Mouse (Mus musculus): Measurements from ENCODE around the gene Gm20388.

Gm20388 gene

DNA sequence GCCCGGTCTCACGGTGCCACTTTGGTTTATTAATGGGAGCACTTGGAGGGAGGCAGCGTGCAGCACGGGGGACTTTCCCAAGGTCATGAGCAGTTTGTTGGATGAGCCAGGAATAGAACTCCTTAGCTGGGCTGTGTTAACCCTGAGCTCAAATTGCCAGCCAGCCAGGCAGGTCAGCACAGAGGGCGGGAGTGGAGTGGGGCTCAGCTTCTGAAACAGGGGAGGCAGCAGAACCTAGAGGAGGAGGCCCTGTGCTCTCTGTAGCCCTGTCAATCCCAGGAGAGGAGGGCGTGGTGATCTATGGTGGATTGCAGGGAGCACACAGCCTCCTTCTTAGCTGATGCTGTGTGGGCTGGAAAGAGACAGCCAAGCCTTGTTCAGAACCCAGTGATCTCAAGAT lies 615.2 kb downstream of the Gm20388 start:
- no peak for DNase-seq (ENCODE audit: extremely low read depth, insufficient read length, low spot score)

DNA sequence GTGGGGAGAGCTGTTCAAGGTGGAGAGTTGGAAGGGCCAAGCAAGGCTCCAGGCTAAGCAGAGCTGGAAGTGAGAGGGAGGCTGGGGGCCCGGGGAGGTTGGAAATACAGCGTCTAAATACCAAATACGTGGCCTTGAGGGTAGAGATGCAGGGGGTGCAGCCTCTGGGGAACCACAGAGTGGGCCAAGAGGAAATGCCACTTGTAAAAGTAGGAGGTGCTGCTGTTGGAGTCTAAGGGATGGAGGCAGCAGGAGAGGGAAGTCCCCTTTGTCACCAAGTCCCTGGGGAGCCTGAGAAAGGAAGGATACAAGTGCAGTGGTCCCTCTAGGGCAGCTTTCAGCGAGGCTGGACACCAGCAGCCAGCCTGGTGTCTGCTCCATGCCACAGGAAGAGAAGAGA lies 615.9 kb downstream of the Gm20388 start:
- DNase-seq (ENCODE audit: extremely low read depth, insufficient read length, low spot score): no peak

DNA sequence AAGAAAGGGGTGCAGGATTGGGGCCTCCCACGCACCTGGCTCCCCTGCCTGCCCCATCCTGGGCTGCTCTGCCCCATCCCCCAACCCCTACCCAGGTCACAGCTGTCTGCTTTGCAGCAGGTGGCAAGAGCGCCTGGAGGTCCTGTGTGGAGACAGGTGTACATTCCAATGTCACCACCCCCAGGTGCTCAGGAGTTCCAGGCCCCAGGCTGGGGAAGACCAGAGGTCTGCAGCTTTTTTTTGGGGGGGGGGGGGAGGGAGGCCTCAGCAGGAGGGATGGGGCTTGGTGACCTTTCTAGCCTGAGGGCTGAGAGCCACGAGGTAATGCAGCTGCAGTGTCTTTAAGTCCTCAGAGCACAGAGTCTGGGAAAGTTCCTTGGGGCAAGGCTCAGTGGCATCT lies 617.7 kb downstream of the Gm20388 start:
- no peak for DNase-seq (ENCODE audit: extremely low read depth, insufficient read length, low spot score)

DNA sequence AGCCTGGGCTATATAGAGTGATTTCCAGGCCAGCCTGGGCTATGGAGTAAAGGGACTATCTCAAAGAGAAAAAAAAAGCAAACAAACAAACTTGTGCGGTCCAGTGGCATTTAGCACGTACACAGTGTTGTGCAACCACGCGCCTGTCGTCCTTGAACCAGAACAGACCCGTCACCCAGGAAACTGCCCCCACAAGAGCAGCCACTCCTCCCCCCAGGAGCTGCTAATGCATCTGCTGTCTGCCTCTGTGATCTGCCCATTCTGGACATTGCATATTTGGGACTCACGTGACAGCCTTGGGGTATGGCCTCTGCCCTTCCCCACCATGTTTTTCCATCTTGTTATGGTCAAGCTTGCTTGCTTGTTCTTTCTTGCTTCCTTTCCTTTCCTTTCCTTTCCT lies 618.6 kb downstream of the Gm20388 start:
- DNase-seq (ENCODE audit: extremely low read depth, insufficient read length, low spot score): no peak

DNA sequence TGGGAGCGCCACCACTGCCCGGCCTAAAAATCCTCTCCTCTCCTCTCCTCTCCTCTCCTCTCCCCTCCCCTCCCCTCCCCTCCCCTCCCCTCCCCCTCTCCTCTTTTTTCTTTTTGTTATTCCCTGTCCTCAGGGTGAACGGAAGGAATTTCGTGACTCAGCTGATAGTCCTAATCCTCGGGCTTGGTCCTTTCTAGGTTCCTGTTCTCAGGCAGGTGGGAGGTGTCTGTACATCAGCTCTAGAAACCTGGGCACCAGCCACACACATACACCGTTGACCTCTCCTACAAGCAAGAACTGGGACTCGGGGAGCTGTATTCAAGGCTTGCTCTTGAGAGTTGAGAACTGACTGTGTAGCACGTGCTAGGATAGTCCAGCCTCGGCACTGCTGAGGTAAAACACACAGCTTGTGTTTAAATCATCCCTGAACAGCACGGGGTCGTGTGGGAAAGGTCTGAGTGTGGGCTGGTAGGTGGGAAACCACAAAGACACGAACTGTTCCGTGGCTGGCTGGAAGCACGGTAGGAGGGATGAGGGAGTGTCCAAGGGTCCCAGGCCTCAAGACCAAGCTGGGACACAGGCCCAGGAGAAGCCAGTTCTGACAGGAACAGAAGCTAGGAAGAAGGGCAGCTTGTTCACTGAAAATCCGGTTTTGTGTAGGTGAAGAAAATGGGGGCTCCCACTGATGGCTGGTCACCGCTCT lies 620.5 kb downstream of the Gm20388 start:
- DNase-seq (ENCODE audit: extremely low read depth, insufficient read length, low spot score): no peak

DNA sequence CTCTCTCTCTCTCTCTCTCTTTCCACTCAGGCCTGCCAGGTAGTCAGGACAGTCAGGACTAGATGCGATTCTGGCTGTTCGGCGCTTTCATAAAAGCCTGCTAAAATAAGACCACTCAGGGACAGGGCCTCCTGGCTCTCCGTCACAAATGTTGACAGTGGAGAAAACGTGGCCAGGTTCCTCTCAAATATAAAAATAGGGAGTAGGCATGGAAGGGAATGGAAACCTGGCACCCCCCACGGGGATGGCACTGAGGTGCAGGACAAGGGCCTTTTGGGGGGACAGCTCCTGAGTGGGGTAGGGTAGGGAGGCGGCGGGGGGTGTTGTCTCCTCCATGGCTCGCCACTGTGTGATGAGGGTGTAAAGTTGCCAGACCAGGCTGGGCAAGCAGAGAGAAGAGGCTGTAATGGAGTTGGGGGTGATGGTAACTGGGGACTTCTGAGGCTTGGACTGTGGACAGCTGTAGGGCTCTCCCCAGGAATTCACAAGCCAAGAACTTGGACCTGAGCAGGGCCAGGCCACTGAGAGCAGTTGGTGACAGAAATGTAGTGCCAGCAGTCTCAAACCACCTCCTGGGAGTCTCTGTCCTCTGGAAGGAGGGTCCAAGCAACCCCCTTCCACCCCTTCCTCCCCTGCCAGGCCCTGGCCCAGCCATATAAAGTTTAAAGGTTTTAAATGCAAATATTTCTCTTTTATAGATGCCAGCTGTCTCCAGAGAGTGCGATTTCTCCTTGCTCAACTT lies 621.3 kb downstream of the Gm20388 start:
- DNase-seq (ENCODE audit: extremely low read depth, insufficient read length, low spot score): no peak

DNA sequence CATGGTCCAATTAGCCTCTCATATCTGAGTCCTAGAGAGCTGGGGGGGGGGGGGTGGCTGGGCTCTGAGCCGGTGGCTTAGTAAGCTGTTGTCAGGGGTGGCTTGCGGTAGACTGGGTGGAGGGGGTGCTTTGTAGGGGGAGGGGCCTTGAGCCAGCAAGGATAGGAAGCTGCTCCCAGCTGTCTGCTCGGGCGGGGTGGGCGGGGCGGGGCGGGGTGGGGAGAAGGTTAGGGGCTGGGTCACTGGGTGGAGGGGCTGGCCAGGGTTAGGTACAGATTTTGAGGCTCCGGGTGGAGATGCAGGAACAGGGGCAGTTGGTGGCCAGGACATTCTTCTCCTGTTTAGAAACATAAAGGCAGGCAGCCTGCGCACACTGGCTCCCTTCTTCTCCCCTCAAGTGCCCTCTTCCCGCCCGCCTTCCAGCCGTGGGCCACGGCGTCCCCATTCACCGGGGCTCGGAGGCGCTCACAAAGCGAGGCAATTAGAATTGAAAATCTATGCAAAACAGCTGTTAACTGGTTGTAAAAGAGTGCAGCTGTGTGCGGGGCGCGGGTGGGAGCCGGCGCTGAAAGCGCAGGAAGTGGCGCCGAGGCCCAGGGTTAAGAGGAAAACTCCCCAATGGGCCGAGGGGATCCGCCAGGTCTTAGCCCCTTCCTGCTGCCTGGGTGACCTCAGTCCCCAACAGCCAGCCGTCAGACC lies 622.0 kb downstream of the Gm20388 start:
- DNase-seq (ENCODE audit: extremely low read depth, insufficient read length, low spot score): no peak

DNA sequence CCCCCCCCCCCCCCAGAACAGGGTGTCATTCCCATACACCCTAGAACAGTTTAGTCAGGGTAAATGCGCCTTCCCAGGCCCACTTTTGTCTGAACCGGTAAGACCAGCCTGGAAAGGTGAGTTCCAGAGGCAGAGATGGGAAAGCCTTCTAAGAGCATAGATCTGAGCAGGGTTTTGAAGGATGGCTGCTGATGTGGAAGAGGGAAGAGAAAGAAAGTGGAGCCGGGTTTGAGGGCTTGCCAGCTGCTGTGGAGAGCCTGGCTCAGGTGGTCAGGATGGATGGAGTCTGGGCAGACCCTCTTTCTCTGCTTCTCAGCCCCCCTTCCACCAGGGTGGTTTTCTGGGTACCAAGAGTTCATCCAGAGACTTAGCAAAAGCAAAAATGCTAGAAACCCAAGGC lies 622.7 kb downstream of the Gm20388 start:
- no peak for DNase-seq (ENCODE audit: extremely low read depth, insufficient read length, low spot score)

DNA sequence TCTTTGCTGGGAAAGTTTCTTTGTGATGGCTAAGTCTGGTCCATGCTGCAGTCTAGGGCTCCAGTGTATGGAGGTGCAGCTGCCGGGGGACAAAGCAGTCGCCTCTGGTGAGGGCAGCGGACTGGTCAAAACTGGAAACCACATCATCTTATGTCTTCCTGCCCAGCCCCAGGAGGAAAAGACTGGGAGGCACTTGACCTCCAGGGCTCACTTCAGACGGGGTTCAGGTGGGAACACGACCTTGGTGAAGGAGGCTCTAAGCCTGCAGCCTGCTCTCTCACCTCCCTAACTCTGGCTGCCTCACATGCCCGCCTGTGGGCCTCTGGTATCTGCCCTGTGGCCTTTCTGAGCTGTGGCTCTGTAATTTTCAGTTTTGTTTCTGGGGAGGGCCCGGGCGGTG lies 623.4 kb downstream of the Gm20388 start:
- DNase-seq (ENCODE audit: extremely low read depth, insufficient read length, low spot score): no peak

DNA sequence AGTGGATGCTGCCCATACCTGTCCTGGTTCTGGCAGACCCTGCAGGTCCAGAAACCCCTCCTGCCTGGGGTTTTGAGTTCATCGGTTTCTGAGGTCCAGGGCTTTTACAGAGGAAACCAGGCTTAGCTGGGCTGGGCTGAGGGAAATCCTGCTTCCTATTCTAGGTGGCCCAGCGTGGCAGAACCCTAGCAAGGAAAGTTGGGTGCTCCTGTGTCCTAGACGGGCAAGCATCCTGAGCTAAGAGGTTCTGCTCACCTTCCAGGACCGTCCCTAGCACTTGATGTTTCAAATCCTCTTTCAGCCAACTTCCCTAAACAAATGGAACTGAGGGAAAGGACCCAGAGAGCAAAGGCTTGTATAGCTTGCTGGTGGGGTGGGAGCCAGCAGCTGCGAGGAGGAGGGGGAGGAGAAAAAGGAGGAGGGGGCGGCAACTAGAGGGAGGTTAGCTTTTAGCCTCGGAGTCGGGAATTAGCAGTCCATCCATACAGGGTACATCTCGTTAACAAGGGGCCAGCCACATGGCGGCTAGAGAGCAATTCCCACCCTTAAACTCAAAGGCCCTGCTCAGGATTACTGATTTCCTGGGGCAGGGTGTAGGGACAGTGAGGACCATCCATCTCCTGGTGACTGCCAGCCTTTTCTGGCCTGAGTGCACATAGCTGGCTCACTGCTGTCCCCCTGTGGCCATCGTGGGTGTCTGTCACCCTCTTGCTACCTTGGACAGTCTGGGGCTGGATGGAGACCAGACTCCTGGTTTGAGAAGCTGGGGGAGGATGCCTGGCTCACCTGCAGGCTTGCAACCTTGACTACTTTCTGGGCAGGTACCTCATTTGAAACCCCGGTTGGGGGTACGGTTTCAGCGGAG lies 624.1 kb downstream of the Gm20388 start:
- DNase-seq (ENCODE audit: extremely low read depth, insufficient read length, low spot score): peak; percentile 65

DNA sequence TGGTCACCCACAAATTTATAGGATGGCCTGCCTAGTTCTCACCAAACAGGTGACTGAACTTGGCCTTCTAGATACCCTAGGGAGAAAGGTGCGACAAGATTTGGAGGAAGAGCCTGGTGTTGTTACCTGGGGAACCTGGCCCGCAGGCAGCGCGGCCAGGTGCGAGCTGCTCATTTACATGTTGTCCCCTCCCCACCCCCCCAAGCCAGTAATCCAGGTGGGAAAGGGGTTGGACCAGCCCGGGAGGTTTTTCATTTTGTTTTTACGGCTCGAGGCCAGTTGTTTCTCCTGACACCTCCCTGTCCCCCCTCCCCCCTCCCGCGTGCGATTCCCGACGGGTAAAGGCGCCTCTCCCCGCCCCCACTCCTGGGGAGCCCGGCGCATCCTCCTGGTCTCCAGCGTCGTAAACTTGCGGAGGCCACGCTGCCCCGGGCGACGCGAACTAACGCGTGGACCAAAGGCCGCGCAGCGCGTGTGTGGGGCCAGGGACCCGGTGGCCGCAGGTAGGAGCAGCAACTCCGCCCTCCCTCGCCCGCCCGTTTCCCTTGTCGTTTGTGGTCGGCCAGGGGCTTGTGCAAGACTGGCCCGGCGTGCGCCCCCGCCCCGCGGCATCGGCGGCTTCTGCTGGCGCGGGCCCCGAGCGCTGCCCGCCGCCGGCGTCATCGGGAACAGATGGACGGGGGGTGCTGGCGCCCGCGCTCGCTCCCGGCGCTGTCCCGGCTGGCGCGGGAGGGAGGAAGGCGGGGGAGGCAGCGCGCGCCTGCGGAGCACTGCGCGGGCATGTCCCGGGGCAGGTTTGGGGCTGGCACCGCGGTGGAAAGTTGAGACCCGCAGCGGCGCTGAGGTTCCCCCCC lies 625.0 kb downstream of the Gm20388 start:
- peak; percentile 78 for DNase-seq (ENCODE audit: extremely low read depth, insufficient read length, low spot score)

DNA sequence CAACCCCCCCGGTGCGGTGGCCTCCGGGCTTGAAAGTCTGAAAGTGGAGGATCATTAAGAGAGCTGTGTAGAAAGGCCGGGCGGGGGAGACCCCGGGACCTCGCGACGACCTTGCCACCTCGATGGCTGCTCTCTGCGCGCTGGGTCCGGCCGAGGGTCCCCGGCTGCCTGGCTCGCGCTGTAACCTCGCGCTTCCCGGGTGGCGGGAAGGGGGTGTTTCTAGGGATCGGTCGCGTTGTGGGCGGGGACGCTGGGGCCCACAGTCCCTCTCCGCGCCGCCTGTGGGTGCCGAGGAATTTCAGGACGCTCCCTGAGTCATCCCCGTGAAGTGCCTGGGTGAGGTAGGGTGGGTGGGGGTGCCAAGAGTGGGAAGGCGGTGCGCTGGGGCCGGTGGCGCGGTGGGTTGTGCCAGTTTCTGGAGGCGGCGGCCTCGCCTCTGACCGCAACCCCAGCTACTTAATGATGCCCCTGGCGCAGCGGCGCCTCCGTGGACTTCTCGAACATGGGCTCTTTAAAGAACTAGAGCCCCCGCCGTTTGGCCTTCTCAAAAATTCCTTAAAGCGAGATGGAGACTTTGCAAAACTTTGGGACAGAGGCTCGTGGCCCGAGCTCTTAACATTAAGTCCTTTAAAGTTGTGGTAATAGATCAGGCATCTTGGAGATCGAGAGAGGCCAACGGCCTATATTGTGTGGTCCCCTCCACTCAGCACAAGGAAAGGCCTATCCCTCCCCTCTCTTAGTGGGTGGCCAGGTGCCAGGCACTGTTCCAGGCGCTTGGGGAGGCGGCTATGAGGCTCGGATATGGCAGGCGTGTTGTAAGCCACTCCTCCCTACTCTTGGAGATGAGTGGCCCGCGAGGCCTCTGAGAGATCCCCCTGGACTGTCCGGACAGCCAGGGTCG lies 625.9 kb downstream of the Gm20388 start:
- DNase-seq (ENCODE audit: extremely low read depth, insufficient read length, low spot score): peak; percentile 95

DNA sequence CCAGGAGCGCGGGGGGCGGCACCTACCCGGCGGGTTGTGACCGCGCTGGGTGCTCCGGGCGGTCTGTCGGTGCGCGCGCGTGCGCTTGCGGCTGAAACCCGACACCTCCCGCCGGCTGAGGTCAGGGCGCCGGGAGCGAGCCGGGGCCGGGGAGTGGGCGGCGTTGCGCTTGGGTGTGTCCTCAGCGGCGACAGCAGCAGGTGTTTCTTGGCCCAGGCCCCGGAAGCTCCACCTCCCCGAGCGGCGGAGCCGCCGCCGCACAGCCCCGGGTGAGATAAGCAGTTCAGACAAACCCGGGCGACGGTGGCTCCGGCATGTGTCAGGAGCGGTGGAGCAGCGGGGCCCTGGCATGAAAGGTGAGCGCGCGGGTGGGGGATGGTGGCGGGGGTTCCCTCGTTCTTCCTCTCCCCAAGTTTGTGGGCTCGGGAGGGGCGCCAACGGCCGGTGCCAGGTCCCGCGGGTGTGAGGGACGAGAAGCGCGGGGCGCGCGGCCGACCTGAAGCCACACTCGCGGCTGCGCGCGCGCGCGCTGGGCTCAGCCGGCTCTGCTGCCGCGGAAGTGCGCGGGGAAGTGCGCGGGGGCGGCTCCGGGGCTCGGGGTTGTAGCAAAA lies 626.7 kb downstream of the Gm20388 start:
- DNase-seq (ENCODE audit: extremely low read depth, insufficient read length, low spot score): peak; percentile 92

DNA sequence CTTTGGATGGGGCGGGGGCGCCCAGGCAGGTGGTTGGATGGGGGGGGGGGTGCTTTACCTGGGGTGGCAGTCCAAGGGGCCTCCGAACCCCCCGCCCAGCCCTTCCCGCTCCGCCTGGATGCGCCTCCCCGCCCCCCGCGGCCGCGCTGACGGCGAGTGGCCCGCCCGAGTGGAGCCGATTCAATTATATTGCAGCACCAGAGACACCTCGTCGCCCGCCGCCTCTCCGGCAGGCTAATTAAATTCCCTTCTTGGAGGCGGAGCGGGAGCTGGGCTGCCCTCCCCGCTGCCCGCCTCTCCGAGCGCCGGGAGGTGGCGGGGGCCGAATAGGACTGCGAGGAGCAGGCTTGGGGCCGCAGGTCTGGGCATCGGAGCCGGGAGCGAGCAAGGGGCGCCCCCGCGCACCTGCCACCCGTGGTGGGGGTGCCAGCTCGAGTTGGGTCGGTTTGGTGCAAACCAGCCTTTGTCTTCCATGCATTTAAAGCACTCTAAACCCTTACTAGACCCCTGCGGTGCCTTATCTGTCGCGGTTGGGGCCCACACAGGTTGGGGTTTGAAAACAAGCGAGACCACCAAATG lies 627.3 kb downstream of the Gm20388 start:
- peak; percentile 73 for DNase-seq (ENCODE audit: extremely low read depth, insufficient read length, low spot score)

DNA sequence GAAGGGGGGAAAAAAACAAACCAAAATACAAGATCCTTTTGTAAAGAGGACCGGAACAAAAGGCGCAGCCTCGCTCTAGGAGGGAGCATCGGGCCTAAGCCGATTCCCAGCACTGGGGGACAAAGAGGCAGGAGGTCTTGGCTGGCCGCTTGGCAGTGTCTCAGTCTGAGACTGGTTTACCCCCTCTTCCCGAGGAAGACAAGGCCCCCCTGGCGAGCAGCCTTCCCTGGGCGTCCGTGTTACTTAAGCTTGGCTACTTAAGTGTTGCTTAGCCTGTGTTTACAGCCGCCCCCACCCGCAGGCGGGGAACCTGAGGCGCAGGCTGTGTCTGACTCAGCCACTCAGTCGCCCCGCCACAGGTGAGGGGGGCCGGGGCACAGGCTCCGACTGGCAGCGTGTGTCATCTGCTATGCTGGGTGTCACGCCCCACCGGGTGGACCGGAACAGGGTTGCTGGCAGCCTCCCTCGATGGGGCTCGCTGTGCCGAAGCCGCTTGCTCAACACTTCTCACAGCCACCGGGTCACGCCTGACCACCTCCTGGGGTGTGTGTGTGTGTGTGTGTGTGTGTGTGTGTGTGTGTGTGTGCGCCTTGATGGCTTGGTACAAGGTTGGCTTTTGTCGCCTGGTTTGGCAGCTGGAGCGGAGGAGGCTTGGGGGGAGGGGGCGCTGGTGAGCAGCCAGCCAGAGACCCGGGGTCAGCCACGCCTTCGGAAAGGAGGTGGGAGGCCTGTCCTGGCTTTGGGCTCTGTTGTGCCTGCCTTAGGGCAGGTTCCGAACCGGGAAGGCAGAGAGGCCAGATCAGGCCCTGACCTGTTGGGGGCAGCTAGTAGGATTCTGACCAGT lies 628.0 kb downstream of the Gm20388 start:
- DNase-seq (ENCODE audit: extremely low read depth, insufficient read length, low spot score): peak; percentile 93

DNA sequence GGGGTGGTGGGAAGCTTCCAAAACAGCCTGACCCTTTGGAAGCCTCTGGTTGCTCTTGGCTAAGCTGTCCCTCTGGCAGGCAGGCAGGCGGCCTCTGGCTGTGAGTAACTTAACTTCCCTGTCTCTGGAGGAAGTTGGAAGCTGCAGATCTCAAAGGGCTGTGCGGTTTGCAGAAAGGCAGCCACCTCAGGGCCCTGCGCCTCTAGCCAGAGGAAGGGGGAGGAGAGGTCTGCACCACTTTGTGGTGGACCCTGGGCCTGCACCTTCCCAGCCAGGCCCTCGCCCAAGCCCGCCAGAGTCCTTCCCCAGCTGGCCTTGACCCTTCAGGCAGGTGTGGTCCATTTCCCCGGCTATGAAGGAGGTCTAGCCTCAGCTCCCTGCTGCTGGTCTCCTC lies 628.7 kb downstream of the Gm20388 start:
- DNase-seq (ENCODE audit: extremely low read depth, insufficient read length, low spot score): peak; percentile 84

All from 3134 (cell line).